Mouse (Mus musculus): Measurements from ENCODE around the gene Pde6d. TPM values are rescaled to one million over a fixed set of nuclear protein-coding genes. Genes with fewer than 3 reads are reported as not detected.

The Pde6d gene
- polyA plus RNA-seq (2014; fragmentation: Illumina TruSeq; extraction: RNeasy Lipid Tissue Mini Kit (QIAGEN cat#74804); ENCODE audit: low read depth, low replicate concordance) = 41.1 TPM

DNA sequence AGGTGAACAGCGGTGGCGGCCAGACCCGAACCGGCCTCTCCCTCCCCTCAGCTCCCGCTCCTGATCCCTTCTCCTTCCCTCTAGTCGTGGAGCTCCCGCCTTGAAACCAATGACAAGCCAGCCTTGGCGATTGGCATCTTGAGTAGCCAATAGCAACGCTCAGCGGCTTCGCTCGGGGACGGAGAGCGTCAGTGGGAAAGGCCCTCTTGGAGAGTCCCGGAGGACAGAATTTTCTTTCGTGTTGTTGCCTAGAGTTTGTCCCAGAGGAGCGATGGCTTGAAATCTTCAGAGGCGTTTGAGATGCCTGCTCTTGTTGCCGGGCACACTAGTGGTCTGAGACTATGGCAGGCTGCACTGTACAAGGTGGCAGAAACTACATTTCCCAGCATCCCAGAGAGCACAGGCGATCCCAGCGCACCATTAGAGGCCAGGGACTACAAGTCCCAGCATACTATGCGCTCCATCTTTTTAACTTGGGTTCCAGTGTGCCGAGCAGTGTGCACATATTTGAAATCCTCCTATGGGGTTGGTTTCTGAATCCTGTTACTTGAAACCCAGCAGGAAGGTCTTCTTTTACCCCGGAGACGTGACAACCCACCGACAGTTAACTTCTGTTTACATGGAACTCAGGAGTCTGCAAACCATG, at the start of gene Pde6d, which contains the start of gene Cops7b:
Pde6d (minus strand) TSS at position 179 of the 646 bp plus-strand sequence.
Cops7b (plus strand) TSS at position 454 of the 646 bp plus-strand sequence.

DNA sequence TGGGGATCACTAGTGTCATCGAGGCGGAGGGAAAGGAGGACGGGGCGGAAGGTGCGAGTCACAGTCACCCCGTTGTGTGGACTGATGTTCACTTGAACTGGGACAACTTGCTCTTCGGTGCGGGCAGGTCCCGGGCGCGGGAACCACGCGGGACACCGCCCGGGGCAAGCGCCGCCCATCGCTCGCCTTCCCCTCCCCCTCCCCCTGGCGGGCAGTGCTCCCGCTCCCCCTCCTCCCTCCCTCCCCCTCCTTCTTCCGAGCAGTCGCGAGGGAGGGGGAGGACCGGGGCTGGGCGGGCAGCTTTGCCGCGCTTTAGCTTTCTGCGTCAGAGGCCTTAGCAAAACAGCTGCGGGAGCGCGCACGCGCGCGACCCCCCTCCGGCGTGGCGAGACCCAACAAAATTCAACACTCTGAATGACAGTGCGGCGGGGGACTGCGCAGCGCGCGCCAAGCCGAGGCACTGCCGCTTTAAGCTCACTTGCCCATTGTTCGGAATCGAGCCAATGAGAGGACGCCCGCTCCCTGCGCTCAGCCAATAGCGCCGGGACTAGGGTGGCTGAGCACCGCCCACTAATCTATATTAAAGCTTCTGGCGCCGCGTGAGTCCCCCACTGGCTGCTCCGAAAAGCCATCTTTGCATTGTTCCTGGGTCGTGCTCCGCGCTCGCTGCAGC, 56.2 kb downstream of the Pde6d start, which contains the start of gene Ptma:
Ptma (plus strand) TSS at position 611 of the 673 bp plus-strand sequence.

Other genes with a start within 250 kb of the Pde6d start
- 148 TPM for gene Ncl, start 223.2 kb downstream of the Pde6d start, polyA plus RNA-seq (2014; fragmentation: Illumina TruSeq; extraction: RNeasy Lipid Tissue Mini Kit (QIAGEN cat#74804); ENCODE audit: low read depth, low replicate concordance)
- gene Nmur1, start 156.4 kb downstream of the Pde6d start, polyA plus RNA-seq (2014; fragmentation: Illumina TruSeq; extraction: RNeasy Lipid Tissue Mini Kit (QIAGEN cat#74804); ENCODE audit: low read depth, low replicate concordance) = not detected
- not detected for gene Tex44, start 156.3 kb downstream of the Pde6d start, polyA plus RNA-seq (2014; fragmentation: Illumina TruSeq; extraction: RNeasy Lipid Tissue Mini Kit (QIAGEN cat#74804); ENCODE audit: low read depth, low replicate concordance)
- gene Ptma, start 55.9 kb downstream of the Pde6d start, polyA plus RNA-seq (2014; fragmentation: Illumina TruSeq; extraction: RNeasy Lipid Tissue Mini Kit (QIAGEN cat#74804); ENCODE audit: low read depth, low replicate concordance) = 347 TPM
- gene Cops7b, start 275 bp upstream of the Pde6d start, polyA plus RNA-seq (2014; fragmentation: Illumina TruSeq; extraction: RNeasy Lipid Tissue Mini Kit (QIAGEN cat#74804); ENCODE audit: low read depth, low replicate concordance) = 10.8 TPM
- gene Nppc, start 87.9 kb upstream of the Pde6d start, polyA plus RNA-seq (2014; fragmentation: Illumina TruSeq; extraction: RNeasy Lipid Tissue Mini Kit (QIAGEN cat#74804); ENCODE audit: low read depth, low replicate concordance) = 0.63 TPM
- gene Dis3l2, start 121.2 kb upstream of the Pde6d start, polyA plus RNA-seq (2014; fragmentation: Illumina TruSeq; extraction: RNeasy Lipid Tissue Mini Kit (QIAGEN cat#74804); ENCODE audit: low read depth, low replicate concordance) = 8.7 TPM